Mouse (Mus musculus) kidney, adult 2 months (tissue): ENCODE results near the gene Anks3. TPM values are rescaled to one million over a fixed set of nuclear protein-coding genes. Genes with fewer than 3 reads are reported as not detected.
A peak's percentile ranks its signal among the peaks of the same experiment; 100 is the strongest.

ENCODE experiments used
- DNase-seq: peaks from one replicate; pipeline ENCODE4 v3.0.0; 2021
- H3K27ac ChIP-seq: fragments of 200-500 bp; 2 replicates; pipeline ENCODE4 v1.5.1; 2012; ENCODE audit warnings: low read depth, low read length, control low read depth, inconsistent platforms; ENCODE audit not compliant: insufficient read depth
- H3K27me3 ChIP-seq: fragments of 200-500 bp; replicated peaks from 2 replicates; pipeline ENCODE4 v1.6.1; 2012; ENCODE audit warnings: mild to moderate bottlenecking, moderate library complexity, low read length, inconsistent platforms; ENCODE audit not compliant: control insufficient read depth, insufficient read depth
- H3K36me3 ChIP-seq: fragments of 200-500 bp; 2 replicates; pipeline ENCODE4 v1.6.1; 2012; ENCODE audit warnings: mild to moderate bottlenecking, moderate library complexity, low read length, inconsistent platforms; ENCODE audit not compliant: control insufficient read depth, insufficient read depth
- H3K4me1 ChIP-seq: fragments of 200-500 bp; 2 replicates; pipeline ENCODE4 v1.6.1; 2011; ENCODE audit warnings: low read length; ENCODE audit not compliant: control insufficient read depth, insufficient read depth
- H3K4me3 ChIP-seq: fragments of 200-500 bp; 2 replicates; pipeline ENCODE4 v1.5.1; 2011; ENCODE audit warnings: mild to moderate bottlenecking, low read depth, low read length, control low read depth; ENCODE audit not compliant: insufficient read depth
- CTCF ChIP-seq: fragments of 200-500 bp; conservative IDR thresholded peaks from 2 replicates; pipeline ENCODE4 v1.5.1; 2011; ENCODE audit warnings: low read depth, mild to moderate bottlenecking, control low read depth, low read length, moderate library complexity, mixed read lengths; ENCODE audit not compliant: insufficient read depth, insufficient read length
- POLR2A ChIP-seq: fragments of 200-500 bp; IDR thresholded peaks from one replicate; pipeline ENCODE4 v1.6.1; 2011; ENCODE audit warnings: low read depth, low read length, control low read depth
- WGBS: fragments of 180-500 bp; shearing (Covaris S2); methylation state at CpG from one replicate; pipeline ENCODE4 v1.1.7; 2018; 5-methylcytosine and 5-hydroxymethylcytosine counted together
- polyA plus RNA-seq: library from polyadenylated mRNA; depleted of rRNA; stranded (reverse); fragments of >200 nt; gene quantifications from 2 replicates; pipeline ENCODE4 v1.2.3, GENCODE M21; 2012

Anks3 gene
- polyA plus RNA-seq, 1 experiment = 50.7 TPM

DNA sequence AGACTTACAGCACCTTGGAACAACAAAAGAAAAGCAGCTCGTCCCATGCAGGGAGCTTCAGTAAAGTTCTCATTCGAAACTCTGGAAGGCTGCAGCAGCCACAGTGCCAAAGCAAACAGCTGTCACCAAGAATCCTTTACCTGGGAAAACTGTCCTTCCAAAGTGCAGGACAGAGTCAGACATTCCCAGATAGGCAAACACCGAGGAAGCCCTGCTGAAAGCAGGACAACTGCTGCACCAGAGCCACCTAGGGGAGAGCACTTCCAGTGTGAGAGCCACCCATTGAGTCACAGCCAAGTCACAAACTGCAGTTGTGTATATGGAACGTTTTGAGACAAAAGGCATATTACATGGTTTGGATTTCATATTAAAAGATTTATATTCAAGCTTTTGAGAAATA lies 18.6 kb downstream of the Anks3 start:
- Histone ChIP-seq H3K27me3 (no peaks in the 10 kb centered on the region), H3K27ac (no peak overlapping the region), H3K36me3 (peaks cover 2% of the 10 kb centered on the region; the same call in 1 of the 2 replicates), H3K4me1 (peaks cover 12% of the 10 kb centered on the region; the same call in 1 of the 2 replicates), H3K4me3 (no peak overlapping the region)
- DNase-seq = no peak
- TF ChIP-seq POLR2A (no peak), CTCF (no peak; the same call in 1 of the 2 replicates)
- 67% methylated on average over 4 of the region's 4 CpGs for WGBS

DNA sequence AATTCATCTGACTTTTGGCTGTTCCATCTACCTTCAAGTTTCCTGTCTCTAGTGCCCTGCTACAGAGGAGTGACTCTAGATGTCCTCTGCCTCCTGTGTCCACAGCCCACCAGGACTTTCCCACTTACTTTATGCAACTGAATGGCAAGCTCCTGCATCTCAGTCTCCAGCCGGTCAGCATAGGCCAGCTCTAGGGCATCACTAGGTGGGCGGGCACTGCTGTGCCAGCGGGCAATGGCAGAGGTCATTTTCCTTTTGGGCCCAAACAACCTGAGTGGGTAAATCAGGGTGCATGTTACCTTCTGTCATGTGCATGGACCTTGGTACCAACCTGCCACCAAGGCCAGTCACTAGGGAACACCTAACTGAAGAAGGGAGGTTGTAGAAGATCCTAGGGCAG lies 20.6 kb downstream of the Anks3 start:
- WGBS = 92% methylated on average over 3 of the region's 3 CpGs

DNA sequence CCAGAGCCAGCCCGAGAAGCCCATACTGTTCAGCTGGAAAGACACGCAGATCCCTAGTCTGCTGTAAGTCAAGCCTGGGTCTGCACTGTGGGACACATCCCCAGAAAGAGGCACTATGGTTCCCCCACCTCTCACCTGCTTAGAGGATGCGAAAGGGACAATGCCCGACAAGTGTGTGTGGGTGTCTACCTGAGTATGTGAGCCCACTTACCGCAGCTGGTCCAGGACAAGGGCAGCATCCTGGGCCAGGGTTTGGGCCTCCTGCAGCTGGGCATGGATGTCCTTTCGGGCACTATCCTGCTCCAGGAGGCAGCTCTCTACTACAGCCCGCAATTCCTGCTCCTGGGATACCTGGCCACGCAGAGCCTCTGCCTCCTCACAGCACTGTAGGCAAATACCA lies 21.1 kb downstream of the Anks3 start:
- no peaks in the 10 kb centered on the region for H3K36me3 ChIP-seq
- no peak for DNase-seq
- no peak overlapping the region for H3K4me3 ChIP-seq
- TF ChIP-seq CTCF (no peak), POLR2A (no peak)
- 94% methylated on average over 8 of the region's 8 CpGs for WGBS
- peaks cover 17% of the 10 kb centered on the region; the same call in 1 of the 2 replicates for H3K4me1 ChIP-seq
- H3K27me3 ChIP-seq = no peaks in the 10 kb centered on the region
- H3K27ac ChIP-seq = no peak overlapping the region

More for the DNA sequence above, 20.6 kb downstream of the Anks3 start:
- peaks cover 19% of the 10 kb centered on the region; the same call in 1 of the 2 replicates for H3K4me1 ChIP-seq
- H3K27ac ChIP-seq = no peak overlapping the region
- no peaks in the 10 kb centered on the region for H3K27me3 ChIP-seq
- no peak for TF ChIP-seq CTCF
- no peak for TF ChIP-seq POLR2A
- H3K36me3 ChIP-seq = no peaks in the 10 kb centered on the region
- no peak for DNase-seq
- H3K4me3 ChIP-seq = no peak overlapping the region

DNA sequence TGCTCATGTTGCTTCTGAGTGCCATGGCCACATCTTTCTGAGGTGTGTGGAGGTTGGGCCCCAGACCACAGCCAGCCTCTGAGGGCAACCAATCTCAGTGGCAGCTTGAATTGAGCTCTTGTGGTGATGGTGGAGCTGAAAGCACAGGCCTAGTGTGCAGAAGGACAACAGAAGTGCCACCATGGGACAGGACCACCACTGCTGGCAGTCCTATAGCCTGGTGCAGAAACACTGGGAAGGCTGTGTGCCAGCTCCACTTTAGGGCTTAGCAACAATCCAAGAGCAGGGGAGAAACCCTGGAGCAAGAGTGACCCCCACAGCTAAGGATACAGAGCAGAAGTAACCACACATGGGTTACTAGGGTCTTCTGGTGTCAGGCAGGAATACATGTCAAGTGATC lies 23.0 kb downstream of the Anks3 start:
- no peak for DNase-seq
- Histone ChIP-seq H3K4me1 (peaks cover 10% of the 10 kb centered on the region; the same call in 1 of the 2 replicates), H3K36me3 (no peaks in the 10 kb centered on the region), H3K4me3 (no peak overlapping the region), H3K27me3 (no peaks in the 10 kb centered on the region), H3K27ac (no peak overlapping the region)
- no peak for TF ChIP-seq POLR2A
- no peak for TF ChIP-seq CTCF

DNA sequence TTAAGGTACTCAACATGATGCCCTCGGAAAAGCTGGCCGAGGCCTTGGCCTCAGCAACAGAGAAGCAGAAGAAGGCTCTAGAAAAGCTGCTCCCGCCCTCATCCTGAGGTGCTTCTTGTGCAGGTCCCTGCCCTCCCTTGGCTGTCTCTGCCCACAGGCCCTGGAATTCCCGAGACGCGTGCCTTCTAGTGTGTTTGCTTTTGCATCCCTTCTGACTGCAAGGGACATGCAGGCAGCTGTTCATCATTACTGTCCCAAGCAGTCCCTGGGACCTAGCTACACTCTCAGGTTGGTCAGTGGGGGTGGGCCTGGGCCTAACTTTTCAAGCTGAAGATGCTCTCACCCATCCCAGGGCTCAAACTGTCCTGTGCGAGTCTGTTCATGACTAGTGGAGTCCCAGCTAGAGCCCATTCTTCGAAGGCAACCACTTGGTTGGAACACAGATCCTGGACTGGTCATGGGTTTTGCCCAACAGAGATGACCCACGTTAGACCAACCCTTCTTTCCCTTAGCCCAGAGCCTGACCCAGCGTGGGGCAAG lies 23.6 kb downstream of the Anks3 start:
- no peak overlapping the region; the same call in 1 of the 2 replicates for H3K27ac ChIP-seq
- 0 out of 2 replicates have a peak overlapping the region, but pooled peaks have one; percentile 90 for H3K4me3 ChIP-seq
- no peaks in the 10 kb centered on the region for H3K36me3 ChIP-seq
- no peak for DNase-seq
- 80% methylated on average over 10 of the region's 10 CpGs for WGBS
- H3K27me3 ChIP-seq = no peaks in the 10 kb centered on the region
- no peak for TF ChIP-seq CTCF
- TF ChIP-seq POLR2A = no peak
- peaks cover 7% of the 10 kb centered on the region for H3K4me1 ChIP-seq

DNA sequence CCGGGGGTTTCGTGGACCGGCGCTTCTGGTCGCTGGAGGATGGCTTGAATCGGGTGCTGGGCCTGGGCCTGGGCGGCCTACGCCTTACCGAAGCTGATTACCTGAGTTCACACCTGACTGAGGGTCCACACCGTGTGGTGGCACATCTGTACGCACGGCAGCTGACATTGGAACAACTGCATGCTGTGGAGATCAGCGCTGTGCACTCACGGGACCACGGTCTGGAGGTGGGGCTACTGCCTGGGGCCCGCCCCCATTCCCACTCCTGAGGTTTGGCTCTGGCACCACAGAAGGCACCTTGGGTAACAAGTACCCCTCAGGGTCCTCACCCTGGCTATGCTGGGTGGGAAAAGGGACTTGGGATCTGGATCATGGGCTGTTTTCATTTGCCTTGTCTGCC lies 24.6 kb downstream of the Anks3 start:
- Histone ChIP-seq H3K27ac (peak overlapping the region; percentile 54), H3K36me3 (no peaks in the 10 kb centered on the region), H3K27me3 (no peaks in the 10 kb centered on the region), H3K4me3 (peak overlapping the region; percentile 90), H3K4me1 (peaks cover 7% of the 10 kb centered on the region)
- TF ChIP-seq CTCF (no peak), POLR2A (peak; percentile 55)
- peak; percentile 64 for DNase-seq
- under 1% methylated on average over 16 of the region's 16 CpGs for WGBS

DNA sequence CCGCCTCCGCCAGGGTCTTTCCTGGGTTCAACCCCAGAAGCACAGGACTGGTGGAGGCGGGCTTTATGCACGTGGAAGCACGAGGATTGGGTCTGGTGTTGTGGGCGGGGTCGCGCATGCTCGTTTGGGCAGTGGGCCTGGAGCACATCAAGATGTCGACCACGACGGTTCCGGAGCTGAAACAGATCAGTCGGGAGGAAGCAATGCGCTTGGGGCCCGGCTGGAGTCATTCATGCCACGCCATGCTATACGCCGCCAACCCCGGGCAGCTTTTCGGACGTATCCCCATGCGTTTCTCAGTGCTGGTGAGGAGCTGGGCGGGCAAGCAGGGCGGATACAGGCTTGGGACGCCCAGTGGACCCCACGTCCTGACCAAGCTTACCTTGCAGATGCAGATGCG lies 25.0 kb downstream of the Anks3 start:
- under 1% methylated on average over 28 of the region's 28 CpGs for WGBS
- peak overlapping the region; percentile 90 for H3K4me3 ChIP-seq
- peak overlapping the region; percentile 54 for H3K27ac ChIP-seq
- DNase-seq = peak; percentile 98
- H3K27me3 ChIP-seq = no peaks in the 10 kb centered on the region
- H3K36me3 ChIP-seq = no peaks in the 10 kb centered on the region
- H3K4me1 ChIP-seq = peaks cover 7% of the 10 kb centered on the region
- peak; percentile 92 for TF ChIP-seq POLR2A
- TF ChIP-seq CTCF = no peak

DNA sequence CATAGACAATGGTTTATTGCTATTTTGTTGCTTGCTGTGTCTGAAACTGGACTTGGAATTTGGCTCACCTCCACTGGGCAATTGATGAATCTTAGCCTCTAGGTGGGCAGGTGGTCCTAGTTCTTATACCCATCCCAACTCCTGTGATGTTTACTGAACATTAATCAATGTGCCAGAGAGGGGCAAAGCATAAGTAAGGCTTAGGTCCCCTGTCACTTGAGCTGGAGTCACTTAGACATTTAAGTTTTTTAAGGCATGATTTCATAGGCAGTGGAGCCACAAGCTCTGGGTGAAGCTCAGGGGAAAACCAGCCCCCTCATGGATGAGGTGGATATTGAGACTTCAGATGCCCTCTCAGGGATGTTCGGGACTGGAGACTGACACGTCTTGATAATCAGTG lies 25.5 kb downstream of the Anks3 start, which contains the start of gene Nudt16l1:
Nudt16l1 (plus strand) TSS at position 301 of the 400 bp plus-strand sequence.
- peaks cover 9% of the 10 kb centered on the region for H3K4me1 ChIP-seq
- H3K36me3 ChIP-seq = no peaks in the 10 kb centered on the region
- peak within 1 kb of the TSS; percentile 54 for H3K27ac ChIP-seq
- H3K4me3 ChIP-seq = peak within 1 kb of the TSS; percentile 90
- H3K27me3 ChIP-seq = no peaks in the 10 kb centered on the region
- TF ChIP-seq CTCF = no peak
- TF ChIP-seq POLR2A = no peak
- DNase-seq = no peak
- WGBS = 2% methylated on average over 2 of the region's 2 CpGs
